Mouse (Mus musculus): ENCODE measurements around the gene Tnfsf15. TPM values are rescaled to one million over a fixed set of nuclear protein-coding genes. Genes with fewer than 3 reads are reported as not detected.

Gene Tnfsf15
- polyA plus RNA-seq, 1 experiment: 0.29 TPM

- Histone ChIP-seq H3K79me2 (ENCODE audit: control insufficient read depth, insufficient read depth) (no peaks in the 10 kb centered on the region), H3K4me3 (no peak overlapping the region)
- TF ChIP-seq MAX (IDR thresholded peaks at IDR 0.05; ENCODE audit: low read depth) (no peak), CEBPB (IDR thresholded peaks at IDR 0.05; ENCODE audit: insufficient read depth, poor library complexity, severe bottlenecking) (no peak), REST (IDR thresholded peaks at IDR 0.05; ENCODE audit: insufficient read depth, insufficient read length) (no peak), POLR2AphosphoS2 (IDR thresholded peaks at IDR 0.05; ENCODE audit: insufficient read length, low read depth) (no peak), MYOD1 (IDR thresholded peaks at IDR 0.05; ENCODE audit: control insufficient read depth in 1 of 3, insufficient read length in 2 of 3, low read depth in 2 of 3) (no peak), TCF3 (IDR thresholded peaks at IDR 0.05; ENCODE audit: insufficient read length, low read depth) (no peak), TCF12 (IDR thresholded peaks at IDR 0.05; ENCODE audit: insufficient read depth, poor library complexity, severe bottlenecking) (no peak), USF1 (IDR thresholded peaks at IDR 0.05; ENCODE audit: low read depth) (no peak)
Measured at GRCm38 (mm10) chr4:63769161-63769560, 24.2 kb upstream of the Tnfsf15 start.

DNA sequence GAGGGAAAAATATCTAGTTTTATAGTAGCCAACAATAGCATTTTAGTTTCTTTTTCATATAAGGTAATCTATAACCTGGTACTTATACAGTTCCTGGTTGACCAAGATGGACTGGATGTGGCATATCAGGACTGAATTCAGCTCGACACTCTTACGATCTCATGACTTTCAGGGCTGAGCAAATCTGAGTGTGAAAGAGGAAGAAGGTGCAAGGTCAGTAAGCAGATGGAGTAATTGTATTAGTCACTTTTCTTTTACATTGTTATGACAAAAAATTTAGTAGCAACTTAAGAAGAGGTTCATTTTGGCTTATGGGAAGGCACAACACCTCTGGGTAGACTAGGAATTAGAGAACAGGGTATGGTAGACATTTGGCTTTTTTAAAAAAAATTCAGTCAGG lies 20.1 kb upstream of the Tnfsf15 start:
- no peak overlapping the region for H3ac ChIP-seq (ENCODE audit: control insufficient read depth, insufficient read length)
- no peak overlapping the region for H3K4me2 ChIP-seq (ENCODE audit: low read depth)
- TF ChIP-seq MAX (IDR thresholded peaks at IDR 0.05; ENCODE audit: low read depth) (no peak), USF1 (IDR thresholded peaks at IDR 0.05; ENCODE audit: low read depth) (no peak), REST (IDR thresholded peaks at IDR 0.05; ENCODE audit: insufficient read depth, insufficient read length) (no peak), SRF (IDR thresholded peaks at IDR 0.05; ENCODE audit: control insufficient read depth, insufficient read length, low read depth) (no peak), E2F4 (IDR thresholded peaks at IDR 0.05; ENCODE audit: insufficient read depth) (no peak), POLR2A (IDR thresholded peaks at IDR 0.05; ENCODE audit: insufficient read length, low read depth) (no peak), TCF3 (IDR thresholded peaks at IDR 0.05; ENCODE audit: insufficient read length, low read depth) (no peak), MYOG (IDR thresholded peaks at IDR 0.05; ENCODE audit: control insufficient read depth in 1 of 3, insufficient read depth in 1 of 3, insufficient read length in 2 of 3, low read depth in 2 of 3) (no peak), TCF12 (IDR thresholded peaks at IDR 0.05; ENCODE audit: insufficient read depth, poor library complexity, severe bottlenecking) (no peak), CEBPB (IDR thresholded peaks at IDR 0.05; ENCODE audit: insufficient read depth, poor library complexity, severe bottlenecking) (no peak), POLR2AphosphoS2 (IDR thresholded peaks at IDR 0.05; ENCODE audit: insufficient read length, low read depth) (no peak), MYOD1 (IDR thresholded peaks at IDR 0.05; ENCODE audit: control insufficient read depth in 1 of 3, insufficient read length in 2 of 3, low read depth in 2 of 3) (no peak)
- no peaks in the 10 kb centered on the region for H3K27me3 ChIP-seq (ENCODE audit: control insufficient read depth, insufficient read depth, insufficient read length)
- no peaks in the 10 kb centered on the region for H3K79me2 ChIP-seq (ENCODE audit: control insufficient read depth, insufficient read depth)
- H3K4me3 ChIP-seq: no peak overlapping the region
- H3K36me3 ChIP-seq (ENCODE audit: control insufficient read depth, insufficient read depth): no peaks in the 10 kb centered on the region

More at GRCm38 (mm10) chr4:63769161-63769560, 24.2 kb upstream of the Tnfsf15 start:
- Histone ChIP-seq H3K36me3 (ENCODE audit: control insufficient read depth, insufficient read depth) (no peaks in the 10 kb centered on the region), H3K4me2 (ENCODE audit: low read depth) (no peak overlapping the region), H3K27me3 (ENCODE audit: control insufficient read depth, insufficient read depth, insufficient read length) (no peaks in the 10 kb centered on the region), H3ac (ENCODE audit: control insufficient read depth, insufficient read length) (no peak overlapping the region)

DNA sequence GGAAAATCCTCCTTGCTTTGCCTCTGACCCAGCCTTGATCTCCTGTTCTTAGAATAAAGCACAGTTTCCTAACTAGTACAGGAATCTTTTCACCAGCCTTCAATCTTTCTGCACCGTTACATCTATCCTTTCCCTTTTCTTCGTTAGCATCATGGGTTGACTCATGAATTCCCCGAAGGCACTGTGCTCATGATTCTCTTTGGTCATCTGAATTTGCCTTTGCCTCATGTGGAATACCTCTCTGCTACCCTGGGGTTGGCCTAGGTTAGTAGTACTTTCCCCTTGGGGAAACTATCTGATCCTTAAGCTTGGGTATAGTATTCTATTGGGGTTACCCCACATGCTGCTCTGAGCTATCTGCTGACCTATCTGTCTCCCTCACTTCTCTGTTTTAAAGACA lies 15.0 kb upstream of the Tnfsf15 start:
- Histone ChIP-seq H3K36me3 (ENCODE audit: control insufficient read depth, insufficient read depth) (no peaks in the 10 kb centered on the region), H3K4me2 (ENCODE audit: low read depth) (no peak overlapping the region), H3K27me3 (ENCODE audit: control insufficient read depth, insufficient read depth, insufficient read length) (no peaks in the 10 kb centered on the region), H3K79me2 (ENCODE audit: control insufficient read depth, insufficient read depth) (no peaks in the 10 kb centered on the region), H3ac (ENCODE audit: control insufficient read depth, insufficient read length) (no peak overlapping the region), H3K4me3 (no peak overlapping the region)
- no peak for TF ChIP-seq TCF12 (IDR thresholded peaks at IDR 0.05; ENCODE audit: insufficient read depth, poor library complexity, severe bottlenecking)
- TF ChIP-seq USF1 (IDR thresholded peaks at IDR 0.05; ENCODE audit: low read depth): no peak
- TF ChIP-seq MAX (IDR thresholded peaks at IDR 0.05; ENCODE audit: low read depth): no peak
- TF ChIP-seq CEBPB (IDR thresholded peaks at IDR 0.05; ENCODE audit: insufficient read depth, poor library complexity, severe bottlenecking): no peak
- TF ChIP-seq E2F4 (IDR thresholded peaks at IDR 0.05; ENCODE audit: insufficient read depth): no peak
- no peak for TF ChIP-seq REST (IDR thresholded peaks at IDR 0.05; ENCODE audit: insufficient read depth, insufficient read length)
- TF ChIP-seq TCF3 (IDR thresholded peaks at IDR 0.05; ENCODE audit: insufficient read length, low read depth): no peak
- TF ChIP-seq MYOD1 (IDR thresholded peaks at IDR 0.05; ENCODE audit: control insufficient read depth in 1 of 3, insufficient read length in 2 of 3, low read depth in 2 of 3): no peak
- TF ChIP-seq POLR2AphosphoS2 (IDR thresholded peaks at IDR 0.05; ENCODE audit: insufficient read length, low read depth): no peak
- TF ChIP-seq POLR2A (IDR thresholded peaks at IDR 0.05; ENCODE audit: insufficient read length, low read depth): no peak
- no peak for TF ChIP-seq MYOG (IDR thresholded peaks at IDR 0.05; ENCODE audit: control insufficient read depth in 1 of 3, insufficient read depth in 1 of 3, insufficient read length in 2 of 3, low read depth in 2 of 3)
- no peak for TF ChIP-seq SRF (IDR thresholded peaks at IDR 0.05; ENCODE audit: control insufficient read depth, insufficient read length, low read depth)

- H3ac ChIP-seq (ENCODE audit: control insufficient read depth, insufficient read length): no peak overlapping the region
- no peaks in the 10 kb centered on the region for H3K27me3 ChIP-seq (ENCODE audit: control insufficient read depth, insufficient read depth, insufficient read length)
- no peak overlapping the region for H3K4me3 ChIP-seq
- no peak overlapping the region for H3K4me2 ChIP-seq (ENCODE audit: low read depth)
- no peaks in the 10 kb centered on the region for H3K79me2 ChIP-seq (ENCODE audit: control insufficient read depth, insufficient read depth)
- TF ChIP-seq MAX (IDR thresholded peaks at IDR 0.05; ENCODE audit: low read depth): no peak
- no peak for TF ChIP-seq USF1 (IDR thresholded peaks at IDR 0.05; ENCODE audit: low read depth)
- TF ChIP-seq MYOG (IDR thresholded peaks at IDR 0.05; ENCODE audit: control insufficient read depth in 1 of 3, insufficient read depth in 1 of 3, insufficient read length in 2 of 3, low read depth in 2 of 3): no peak
- no peak for TF ChIP-seq SRF (IDR thresholded peaks at IDR 0.05; ENCODE audit: control insufficient read depth, insufficient read length, low read depth)
- no peak for TF ChIP-seq CEBPB (IDR thresholded peaks at IDR 0.05; ENCODE audit: insufficient read depth, poor library complexity, severe bottlenecking)
- no peak for TF ChIP-seq TCF3 (IDR thresholded peaks at IDR 0.05; ENCODE audit: insufficient read length, low read depth)
- no peak for TF ChIP-seq REST (IDR thresholded peaks at IDR 0.05; ENCODE audit: insufficient read depth, insufficient read length)
- TF ChIP-seq MYOD1 (IDR thresholded peaks at IDR 0.05; ENCODE audit: control insufficient read depth in 1 of 3, insufficient read length in 2 of 3, low read depth in 2 of 3): no peak
- no peak for TF ChIP-seq TCF12 (IDR thresholded peaks at IDR 0.05; ENCODE audit: insufficient read depth, poor library complexity, severe bottlenecking)
- TF ChIP-seq E2F4 (IDR thresholded peaks at IDR 0.05; ENCODE audit: insufficient read depth): no peak
- no peak for TF ChIP-seq POLR2A (IDR thresholded peaks at IDR 0.05; ENCODE audit: insufficient read length, low read depth)
- TF ChIP-seq POLR2AphosphoS2 (IDR thresholded peaks at IDR 0.05; ENCODE audit: insufficient read length, low read depth): no peak
- H3K36me3 ChIP-seq (ENCODE audit: control insufficient read depth, insufficient read depth): no peaks in the 10 kb centered on the region
Measured at GRCm38 (mm10) chr4:63757527-63758154, 12.7 kb upstream of the Tnfsf15 start.

Measured in myocyte (in vitro differentiated cells).